Mouse (Mus musculus): ENCODE measurements around the gene AC170998.1.

- no peak for TF ChIP-seq CTCF (IDR thresholded peaks at IDR 0.05; ENCODE audit: borderline replicate concordance, control insufficient read depth, extremely low read depth, insufficient read depth, low read length, poor library complexity)
- TF ChIP-seq POLR2A (IDR thresholded peaks at IDR 0.05; ENCODE audit: control insufficient read depth, extremely low read depth, insufficient read depth, low read length, poor library complexity): no peak
These were observed 10.6 kb downstream of the AC170998.1 start for GRCm38 (mm10) chr17:28736486-28736885.
